Mouse (Mus musculus) limb, embryonic 13.5 days (tissue): ENCODE data around the gene Dexi. TPM values are rescaled to one million over a fixed set of nuclear protein-coding genes. Genes with fewer than 3 reads are reported as not detected.

Experiments
- ATAC-seq: fragments of 200-750 bp; cut with Nextera tagmentation; 2 replicates; pipeline ENCODE4 v1.8.0; 2017; ENCODE audit warnings: low read depth, moderate number of reproducible peaks, moderate TSS enrichment; ENCODE audit not compliant: low FRiP score
- H3K27ac ChIP-seq: fragments of 300-500 bp; sonication (generic); 2 replicates; pipeline ENCODE4 v1.5.1; 2015; ENCODE audit warnings: inconsistent platforms, mild to moderate bottlenecking, moderate library complexity
- H3K27me3 ChIP-seq: fragments of 300-500 bp; sonication (generic); 2 replicates; pipeline ENCODE4 v1.6.1; 2015; ENCODE audit warnings: mild to moderate bottlenecking, inconsistent platforms
- H3K36me3 ChIP-seq: fragments of 300-500 bp; sonication (generic); 2 replicates; pipeline ENCODE4 v1.6.1; 2015; ENCODE audit warnings: inconsistent platforms, mild to moderate bottlenecking, moderate library complexity
- H3K4me1 ChIP-seq: fragments of 300-500 bp; sonication (generic); 2 replicates; pipeline ENCODE4 v1.6.1; 2015; ENCODE audit warnings: inconsistent platforms
- H3K4me2 ChIP-seq: fragments of 300-500 bp; sonication (generic); replicated peaks from 2 replicates; pipeline ENCODE4 v1.6.1; 2015; ENCODE audit warnings: inconsistent platforms, mild to moderate bottlenecking, moderate library complexity
- H3K4me3 ChIP-seq: fragments of 300-500 bp; sonication (generic); 2 replicates; pipeline ENCODE4 v1.5.1; 2015; ENCODE audit warnings: moderate library complexity, mild to moderate bottlenecking, inconsistent platforms
- H3K9ac ChIP-seq: fragments of 300-500 bp; sonication (generic); 2 replicates; pipeline ENCODE4 v1.6.1; 2015; ENCODE audit warnings: mild to moderate bottlenecking, inconsistent platforms
- H3K9me3 ChIP-seq: fragments of 300-500 bp; sonication (generic); 2 replicates; pipeline ENCODE4 v1.6.1; 2016; ENCODE audit warnings: inconsistent platforms
- WGBS: fragments of 180-500 bp; shearing (Covaris S2); methylation state at CpG from one replicate; pipeline ENCODE4 v1.1.7; 2015; 5-methylcytosine and 5-hydroxymethylcytosine counted together
- polyA plus RNA-seq: library from polyadenylated mRNA; unstranded; fragments of >200 nt; fragmentation: Nextera tagmentation; extraction: Ambion mirVana; gene quantifications from 2 replicates; pipeline ENCODE4 v1.2.1, GENCODE M21; 2015

Gene Dexi
- polyA plus RNA-seq = 23.5 and 27.1 TPM in 2 replicates

DNA sequence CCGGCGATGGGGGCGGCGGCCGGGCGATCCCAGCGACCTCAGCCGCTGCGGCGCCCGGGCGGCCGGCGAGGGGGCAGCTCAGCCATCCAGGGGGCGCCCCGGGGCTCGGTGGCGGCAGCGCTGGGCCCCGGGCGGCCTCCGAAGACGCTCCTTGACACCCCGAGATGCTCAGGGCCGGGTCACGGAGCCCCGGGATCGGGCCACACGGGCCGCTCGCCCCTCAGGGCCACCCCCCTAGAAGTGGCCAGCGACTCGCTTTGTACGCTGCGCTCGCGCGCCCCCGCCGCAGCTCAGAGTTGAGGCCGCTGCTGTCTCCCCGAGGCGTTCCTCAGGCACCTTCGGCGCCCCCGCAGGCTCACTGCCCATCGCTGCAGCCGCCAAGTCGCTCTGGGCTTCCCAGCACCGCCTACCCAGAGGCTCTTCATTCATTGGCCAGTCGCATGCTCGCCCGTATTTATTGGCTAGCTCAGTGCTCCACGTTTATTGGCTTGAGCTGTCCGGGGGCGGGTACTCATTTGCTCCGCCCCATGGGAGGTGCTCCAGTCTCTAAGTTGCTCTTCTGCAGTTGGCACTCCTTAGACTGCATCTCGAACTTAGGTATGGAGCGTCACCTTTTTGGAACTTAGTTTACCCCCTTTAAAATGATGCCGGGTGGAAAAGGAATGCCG, at the start of gene Dexi:
TSS of gene Dexi (minus strand) at position 357 of the 668 bp plus-strand sequence.
- Histone ChIP-seq H3K4me3 (peak within 1 kb of the TSS; percentile 93), H3K27me3 (no peaks in the 10 kb centered on the region), H3K36me3 (no peaks in the 10 kb centered on the region), H3K4me1 (peaks cover 58% of the 10 kb centered on the region), H3K4me2 (peak within 1 kb of the TSS; percentile 95), H3K9ac (peak within 1 kb of the TSS; percentile 94), H3K27ac (peak within 1 kb of the TSS; percentile 91), H3K9me3 (no peaks in the 10 kb centered on the region)
- ATAC-seq = peak; percentile 94
- WGBS = under 1% methylated on average over 58 of the region's 61 CpGs

DNA sequence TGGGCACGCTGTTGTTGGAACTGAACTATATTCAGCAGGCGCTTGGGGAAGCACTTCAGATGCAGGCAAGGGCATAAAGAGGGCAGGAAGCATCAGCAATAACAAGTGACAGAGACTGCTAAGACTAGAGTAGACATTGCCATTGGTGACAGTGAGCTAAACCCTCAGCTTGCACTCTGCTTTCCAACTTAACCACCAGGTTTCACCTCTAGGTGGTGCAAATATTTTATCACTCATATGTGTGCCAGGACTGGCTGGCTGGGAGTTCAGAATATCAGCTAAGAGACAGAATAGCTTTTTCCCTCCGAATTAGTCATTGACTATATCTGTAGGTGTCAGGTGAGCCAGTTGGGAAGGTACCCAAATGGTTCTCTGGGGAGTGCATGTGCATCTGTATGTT, 43.7 kb upstream of the Dexi start:
- 87% methylated on average over 3 of the region's 3 CpGs for WGBS
- H3K36me3 ChIP-seq = peaks cover 50% of the 10 kb centered on the region

DNA sequence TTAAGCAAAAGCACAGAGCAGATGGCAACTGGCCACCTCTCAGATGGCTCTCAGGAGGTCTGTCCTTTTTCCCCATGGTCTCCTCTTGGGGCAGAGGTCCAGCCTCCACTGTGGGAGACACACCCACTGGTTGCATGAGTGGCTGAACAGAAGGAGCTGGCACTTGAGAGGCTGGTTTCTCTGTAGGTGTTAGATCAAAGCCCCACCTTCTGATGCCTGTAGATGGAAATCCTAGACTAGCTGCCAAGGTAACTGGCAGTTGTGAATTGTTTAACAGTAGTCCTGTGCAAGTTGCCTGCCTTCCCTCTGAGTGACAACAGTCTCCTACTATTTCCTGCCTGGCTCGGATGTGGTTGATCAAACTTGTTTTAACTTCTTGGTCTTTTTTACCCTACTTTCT, 42.3 kb upstream of the Dexi start:
- no peaks in the 10 kb centered on the region for H3K4me1 ChIP-seq
- H3K9me3 ChIP-seq = no peaks in the 10 kb centered on the region
- WGBS = 73% methylated on average over 1 of the region's 1 CpGs
- no peak overlapping the region for H3K9ac ChIP-seq
- H3K36me3 ChIP-seq = peaks cover 56% of the 10 kb centered on the region
- no peak for ATAC-seq
- H3K27ac ChIP-seq = no peak overlapping the region
- no peak overlapping the region for H3K4me3 ChIP-seq
- no peak overlapping the region for H3K4me2 ChIP-seq
- H3K27me3 ChIP-seq = no peaks in the 10 kb centered on the region

More for the DNA sequence above, 43.7 kb upstream of the Dexi start:
- ATAC-seq = no peak
- Histone ChIP-seq H3K27me3 (no peaks in the 10 kb centered on the region), H3K4me1 (no peaks in the 10 kb centered on the region), H3K9me3 (no peaks in the 10 kb centered on the region), H3K4me3 (no peak overlapping the region), H3K9ac (no peak overlapping the region), H3K27ac (no peak overlapping the region), H3K4me2 (no peak overlapping the region)

DNA sequence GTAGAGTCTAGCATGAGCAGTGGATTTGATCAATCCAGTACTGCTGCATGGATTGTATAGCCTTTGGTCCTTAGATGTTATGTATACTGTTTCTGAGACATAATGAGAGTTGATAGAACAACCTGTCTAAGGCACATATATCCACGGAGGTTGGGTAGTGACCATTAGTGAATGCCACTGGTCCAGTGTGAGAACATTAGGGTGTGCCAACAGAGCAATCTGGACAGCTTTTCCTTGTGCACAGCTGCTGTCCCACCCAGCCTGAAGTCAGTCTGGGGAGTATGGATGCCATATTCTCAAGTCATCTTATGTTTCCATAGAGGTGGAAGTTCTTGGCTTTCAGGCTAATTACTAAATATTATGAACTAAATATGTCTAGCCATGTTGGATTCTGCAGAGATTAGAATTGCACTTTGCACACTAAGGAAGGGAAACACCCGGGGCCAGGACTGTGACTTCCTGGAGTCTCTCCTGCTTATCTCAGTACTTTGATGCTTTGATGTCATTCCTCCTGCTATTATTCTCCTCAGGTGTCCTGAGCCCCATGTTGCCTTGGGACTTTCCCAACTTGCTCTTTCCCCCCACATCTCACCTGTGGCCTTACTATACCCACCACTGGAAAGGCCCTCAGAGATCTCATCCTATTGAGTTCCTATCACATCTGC, 38.5 kb upstream of the Dexi start:
- H3K4me3 ChIP-seq = no peak overlapping the region
- H3K27ac ChIP-seq = no peak overlapping the region
- peaks cover 74% of the 10 kb centered on the region for H3K36me3 ChIP-seq
- no peaks in the 10 kb centered on the region for H3K9me3 ChIP-seq
- ATAC-seq = no peak
- no peak overlapping the region for H3K4me2 ChIP-seq
- peaks cover 3% of the 10 kb centered on the region; the same call in 1 of the 2 replicates for H3K27me3 ChIP-seq
- H3K9ac ChIP-seq = no peak overlapping the region
- 81% methylated on average over 2 of the region's 2 CpGs for WGBS
- no peaks in the 10 kb centered on the region for H3K4me1 ChIP-seq

DNA sequence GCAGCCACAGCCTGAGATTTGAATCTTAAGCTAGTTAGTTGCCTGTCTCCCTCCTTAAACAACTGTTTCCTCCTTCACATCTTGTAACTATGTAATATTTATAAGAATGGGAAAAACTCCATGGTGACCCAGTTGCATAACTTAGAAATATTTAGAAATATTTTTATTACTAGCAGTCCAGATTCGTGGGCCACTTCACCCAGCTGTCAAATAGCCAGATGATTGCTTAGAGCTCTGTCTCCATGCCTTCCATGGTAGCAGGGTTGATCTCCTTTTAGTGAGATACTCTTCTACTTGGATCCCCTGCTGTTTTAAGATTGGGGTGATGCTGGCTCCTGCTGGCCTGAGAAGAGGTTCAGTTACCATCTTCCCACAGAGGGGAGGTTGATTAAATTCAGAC, 35.5 kb upstream of the Dexi start:
- H3K9ac ChIP-seq = no peak overlapping the region
- no peaks in the 10 kb centered on the region for H3K9me3 ChIP-seq
- peaks cover 3% of the 10 kb centered on the region; the same call in 1 of the 2 replicates for H3K27me3 ChIP-seq
- H3K4me3 ChIP-seq = no peak overlapping the region
- H3K27ac ChIP-seq = no peak overlapping the region
- H3K4me2 ChIP-seq = no peak overlapping the region
- no peak for ATAC-seq
- peaks cover 12% of the 10 kb centered on the region for H3K4me1 ChIP-seq
- 83% methylated on average over 1 of the region's 1 CpGs for WGBS
- peaks cover 83% of the 10 kb centered on the region for H3K36me3 ChIP-seq

DNA sequence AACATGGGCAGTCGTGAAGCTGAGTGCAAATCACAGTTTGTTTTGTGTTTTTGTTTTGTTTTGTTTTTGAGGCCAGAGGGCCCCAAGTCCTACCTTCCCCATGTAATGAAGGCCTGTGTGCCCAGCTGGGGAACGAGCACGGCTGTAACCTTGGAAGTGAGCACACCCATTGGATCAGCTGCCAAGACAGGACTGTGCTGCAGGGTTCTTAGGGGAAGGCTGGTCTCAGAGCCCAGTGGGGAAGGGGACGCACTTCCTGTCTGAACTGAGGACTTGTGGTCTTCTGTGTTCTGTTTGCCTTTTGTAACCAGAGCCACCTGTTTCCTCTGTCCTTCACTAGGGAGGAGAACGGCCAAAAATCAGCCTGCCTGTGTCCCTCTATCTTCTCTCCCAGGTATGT, 34.7 kb upstream of the Dexi start:
- Histone ChIP-seq H3K4me1 (peaks cover 12% of the 10 kb centered on the region), H3K4me3 (no peak overlapping the region), H3K9me3 (no peaks in the 10 kb centered on the region), H3K27me3 (peaks cover 3% of the 10 kb centered on the region; the same call in 1 of the 2 replicates), H3K9ac (no peak overlapping the region), H3K4me2 (no peak overlapping the region), H3K36me3 (peaks cover 82% of the 10 kb centered on the region), H3K27ac (no peak overlapping the region)
- no peak for ATAC-seq
- 58% methylated on average over 5 of the region's 5 CpGs for WGBS

DNA sequence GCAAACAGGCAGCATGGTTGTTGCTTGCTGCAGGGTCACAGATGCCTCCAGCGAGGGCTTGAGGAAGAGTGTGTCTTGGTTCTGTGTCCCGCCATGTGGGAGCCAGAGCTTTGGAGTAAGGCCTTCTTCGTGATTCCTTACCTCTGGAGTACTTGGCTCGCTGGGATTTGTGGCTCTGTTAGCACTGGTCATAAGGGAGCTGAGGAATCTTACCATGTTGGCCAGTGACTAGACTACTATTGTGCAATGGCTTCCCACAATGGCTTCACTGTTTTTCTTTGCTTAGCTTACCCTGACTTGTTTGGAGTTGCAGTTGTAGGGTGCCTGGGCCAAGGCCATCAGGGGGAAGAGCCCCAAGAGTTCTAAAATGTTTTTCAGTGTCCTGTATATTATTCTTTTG, 33.1 kb upstream of the Dexi start:
- H3K4me1 ChIP-seq = peaks cover 12% of the 10 kb centered on the region
- no peak for ATAC-seq
- no peak overlapping the region for H3K27ac ChIP-seq
- peaks cover 3% of the 10 kb centered on the region; the same call in 1 of the 2 replicates for H3K27me3 ChIP-seq
- H3K36me3 ChIP-seq = peaks cover 79% of the 10 kb centered on the region
- no peak overlapping the region for H3K4me3 ChIP-seq
- H3K9me3 ChIP-seq = no peaks in the 10 kb centered on the region
- no peak overlapping the region for H3K9ac ChIP-seq
- 85% methylated on average over 4 of the region's 4 CpGs for WGBS
- H3K4me2 ChIP-seq = no peak overlapping the region

DNA sequence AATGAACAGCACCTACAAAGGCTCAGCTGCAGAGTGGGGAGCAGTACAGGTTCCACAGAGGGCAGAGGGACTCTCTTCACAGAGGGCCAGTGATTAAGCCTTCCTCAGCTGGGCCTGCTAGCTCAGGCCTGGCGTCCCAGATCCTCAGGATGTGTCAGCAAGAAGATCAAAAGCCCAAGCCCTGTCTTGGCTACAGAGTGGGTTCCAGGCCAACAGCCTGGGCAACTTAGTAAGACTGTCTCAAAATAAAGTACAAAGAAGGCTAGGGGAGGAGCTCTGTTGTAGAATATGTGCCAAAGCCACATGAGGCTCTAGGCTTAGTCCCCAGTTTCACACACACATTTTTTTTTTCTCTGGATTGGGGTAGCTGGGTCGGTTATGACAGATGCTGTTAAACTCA, 32.1 kb upstream of the Dexi start:
- Histone ChIP-seq H3K9ac (no peak overlapping the region), H3K36me3 (peaks cover 72% of the 10 kb centered on the region), H3K4me3 (no peak overlapping the region), H3K27ac (no peak overlapping the region), H3K4me2 (no peak overlapping the region), H3K27me3 (peaks cover 3% of the 10 kb centered on the region; the same call in 1 of the 2 replicates), H3K9me3 (no peaks in the 10 kb centered on the region), H3K4me1 (peaks cover 12% of the 10 kb centered on the region)
- ATAC-seq = no peak
- WGBS = 45% methylated on average over 2 of the region's 2 CpGs

DNA sequence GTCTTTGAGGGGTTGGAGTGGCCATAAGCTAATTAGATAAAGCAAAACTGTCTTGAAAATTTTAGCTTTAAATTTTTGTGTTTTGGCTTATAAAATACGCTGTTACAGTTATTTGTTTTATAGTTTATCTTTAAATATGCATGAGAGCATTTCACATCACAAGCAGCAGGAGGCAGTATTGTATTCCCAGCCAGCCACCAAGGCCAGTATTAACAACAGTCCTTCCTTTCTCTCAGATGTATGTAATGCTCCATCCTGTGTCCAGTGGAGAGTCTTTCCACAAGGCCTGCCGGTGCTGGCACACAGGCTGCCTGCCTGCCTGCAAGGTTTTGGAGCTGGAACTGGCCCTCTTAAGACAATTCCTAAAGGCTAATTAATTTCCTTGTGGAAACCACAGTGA, 29.0 kb upstream of the Dexi start:
- no peak overlapping the region for H3K9ac ChIP-seq
- no peak for ATAC-seq
- H3K36me3 ChIP-seq = peaks cover 56% of the 10 kb centered on the region
- peaks cover under 1% of the 10 kb centered on the region; the same call in 1 of the 2 replicates for H3K27me3 ChIP-seq
- H3K27ac ChIP-seq = no peak overlapping the region
- 38% methylated on average over 2 of the region's 2 CpGs for WGBS
- H3K4me2 ChIP-seq = no peak overlapping the region
- H3K4me3 ChIP-seq = no peak overlapping the region
- H3K4me1 ChIP-seq = peaks cover 12% of the 10 kb centered on the region
- H3K9me3 ChIP-seq = no peaks in the 10 kb centered on the region

DNA sequence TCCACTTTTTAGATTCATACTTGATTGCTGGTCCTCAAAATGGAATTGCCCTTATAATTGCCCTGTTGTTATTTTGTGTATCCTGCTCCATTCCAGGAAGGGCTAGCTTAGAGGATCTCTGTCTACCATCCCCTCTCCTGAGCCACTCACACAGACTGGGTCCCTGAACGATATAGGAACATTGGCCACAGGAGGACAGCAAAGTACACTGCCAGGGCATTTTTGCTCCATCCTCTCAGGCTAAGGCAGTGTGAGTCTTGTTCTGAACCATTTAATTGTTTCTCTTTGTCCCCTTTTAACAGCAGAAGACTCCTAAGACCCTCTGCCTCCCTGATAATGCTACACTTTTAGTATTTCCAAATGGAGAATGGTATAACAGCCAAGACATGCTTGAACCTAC, 27.9 kb upstream of the Dexi start:
- Histone ChIP-seq H3K9ac (no peak overlapping the region), H3K27ac (no peak overlapping the region), H3K4me1 (peaks cover 12% of the 10 kb centered on the region), H3K27me3 (no peaks in the 10 kb centered on the region), H3K4me2 (no peak overlapping the region), H3K9me3 (no peaks in the 10 kb centered on the region), H3K4me3 (no peak overlapping the region), H3K36me3 (peaks cover 47% of the 10 kb centered on the region)
- no peak for ATAC-seq
- 77% methylated on average over 1 of the region's 1 CpGs for WGBS

DNA sequence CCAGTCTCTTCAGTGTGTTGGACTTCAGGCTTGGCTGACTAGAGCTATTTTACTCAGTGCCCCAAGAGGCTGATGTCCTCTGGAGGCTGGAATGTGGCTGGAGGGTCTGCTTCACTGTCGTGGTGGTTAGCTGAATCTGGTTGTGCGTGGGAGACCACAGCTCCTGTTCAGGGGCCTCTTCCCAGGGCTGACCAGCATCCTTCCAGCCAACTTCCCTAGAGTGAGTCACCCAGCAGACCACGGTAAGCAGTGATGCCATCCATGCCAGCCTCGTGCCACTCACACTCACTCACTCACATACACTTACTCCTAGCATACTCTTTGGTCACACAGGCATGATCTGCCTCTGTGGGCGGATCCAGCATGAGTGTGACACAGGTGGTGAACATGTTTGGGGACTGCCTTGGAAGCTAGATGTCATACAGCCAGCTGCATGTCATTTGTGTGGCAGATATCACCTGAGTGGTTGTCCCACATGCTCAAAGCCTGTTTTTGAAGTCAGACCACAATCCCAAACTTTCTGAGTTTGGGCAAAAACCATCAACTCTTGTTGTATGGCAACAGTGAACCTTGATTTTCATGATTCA, 27.0 kb upstream of the Dexi start:
- no peaks in the 10 kb centered on the region for H3K27me3 ChIP-seq
- no peaks in the 10 kb centered on the region for H3K9me3 ChIP-seq
- no peak overlapping the region for H3K4me2 ChIP-seq
- ATAC-seq = no peak
- 84% methylated on average over 5 of the region's 5 CpGs for WGBS
- H3K36me3 ChIP-seq = peaks cover 47% of the 10 kb centered on the region
- H3K9ac ChIP-seq = 0 out of 2 replicates have a peak overlapping the region, but pooled peaks have one; percentile 1
- no peak overlapping the region for H3K4me3 ChIP-seq
- H3K27ac ChIP-seq = no peak overlapping the region
- H3K4me1 ChIP-seq = peaks cover 9% of the 10 kb centered on the region

DNA sequence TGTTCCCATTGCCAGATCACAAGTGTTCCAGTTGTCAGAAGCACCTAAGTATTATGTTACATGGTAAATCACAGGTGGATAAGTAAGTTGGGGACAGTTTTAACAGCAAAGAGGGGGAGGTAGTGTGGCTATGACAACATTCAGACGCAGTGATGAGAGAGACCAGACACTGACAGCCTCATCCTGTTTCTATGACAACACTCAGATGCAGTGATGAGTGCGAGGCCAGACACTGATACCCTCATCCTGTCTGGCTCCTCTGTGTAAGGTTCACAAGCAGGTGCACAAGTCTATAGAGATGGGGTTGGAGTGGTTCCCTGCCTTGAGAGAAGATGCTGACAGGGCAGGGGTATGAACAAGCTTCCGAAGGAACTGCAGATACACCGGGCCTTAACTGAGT, 24.3 kb upstream of the Dexi start:
- WGBS = 92% methylated on average over 4 of the region's 4 CpGs
- no peak for ATAC-seq
- H3K4me1 ChIP-seq = 0 out of 2 replicates have a peak, but pooled peaks cover 4% of the 10 kb centered on the region
- H3K27me3 ChIP-seq = no peaks in the 10 kb centered on the region
- no peak overlapping the region for H3K4me2 ChIP-seq
- no peak overlapping the region for H3K4me3 ChIP-seq
- peaks cover 42% of the 10 kb centered on the region for H3K36me3 ChIP-seq
- no peaks in the 10 kb centered on the region for H3K9me3 ChIP-seq
- no peak overlapping the region for H3K27ac ChIP-seq
- no peak overlapping the region for H3K9ac ChIP-seq
